Mouse (Mus musculus): ENCODE data around the gene Ddx10. TPM values are rescaled to one million over a fixed set of nuclear protein-coding genes. Genes with fewer than 3 reads are reported as not detected.
A peak's percentile ranks its signal among the peaks of the same experiment; 100 is the strongest.
"Not testable (repeated sequence)": the region's sequence is repeated elsewhere in the genome, so short reads cannot be mapped to it uniquely, and the experiment has no call there.

Gene Ddx10
- polyA plus RNA-seq, 1 experiment from 2014 or later: 25.8 TPM

DNA sequence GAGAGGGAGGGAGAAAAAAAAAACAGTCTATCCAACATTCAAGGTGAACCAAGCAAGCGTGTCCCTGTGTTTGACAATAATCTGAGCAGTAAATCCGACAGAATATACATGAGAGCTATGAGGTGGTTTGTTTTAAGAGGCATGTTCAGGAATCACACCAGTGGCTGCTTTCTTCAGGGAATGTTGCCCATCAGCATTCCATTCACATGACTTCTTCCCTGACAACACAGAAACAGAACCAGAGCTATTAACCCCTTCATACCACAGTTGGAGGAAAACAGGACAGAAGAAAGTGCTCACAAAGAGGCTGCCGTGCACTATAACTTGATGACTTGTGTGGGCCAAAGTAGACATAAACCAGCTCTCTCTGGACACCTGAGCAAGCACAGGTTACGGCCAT, 16.5 kb upstream of the Ddx10 start:
- no peaks in the 10 kb centered on the region for H3K36me3 ChIP-seq (replicated peaks)
- 69% methylated on average over 4 of the region's 4 CpGs for WGBS
- no peaks in the 10 kb centered on the region for H3K27me3 ChIP-seq (replicated peaks)
- H3K4me2 ChIP-seq: no peak overlapping the region
- H3K4me1 ChIP-seq: no peaks in the 10 kb centered on the region
- H3K4me3 ChIP-seq: no peak overlapping the region
- no peak overlapping the region for H3K27ac ChIP-seq
- ATAC-seq (replicated peaks): no peak
- no peaks in the 10 kb centered on the region for H3K9me3 ChIP-seq
- H3K9ac ChIP-seq: no peak overlapping the region

DNA sequence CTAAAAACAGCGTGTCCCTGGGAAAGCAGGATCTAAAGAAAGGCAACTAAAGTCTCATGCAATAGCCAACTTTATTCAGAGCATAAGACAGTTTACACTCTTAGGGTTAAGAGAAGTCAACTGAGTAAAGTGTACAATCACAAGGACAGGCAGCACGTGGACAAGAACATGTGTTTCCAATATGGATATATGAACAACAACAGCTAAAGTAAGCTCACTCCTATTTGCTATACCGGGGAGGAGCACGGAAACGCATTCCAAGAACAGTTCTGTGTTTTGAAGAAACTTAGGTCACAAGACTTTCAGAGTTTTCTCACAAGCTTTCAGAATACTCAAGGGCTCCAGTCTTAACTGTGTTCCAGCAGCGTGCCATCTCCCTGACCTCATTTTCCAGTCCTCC, 10.3 kb upstream of the Ddx10 start:
- Histone ChIP-seq H3K9ac (no peak overlapping the region), H3K27ac (no peak overlapping the region), H3K36me3 (replicated peaks) (no peaks in the 10 kb centered on the region), H3K4me2 (no peak overlapping the region), H3K9me3 (no peaks in the 10 kb centered on the region), H3K4me1 (no peaks in the 10 kb centered on the region), H3K4me3 (no peak overlapping the region), H3K27me3 (replicated peaks) (no peaks in the 10 kb centered on the region)
- 48% methylated on average over 6 of the region's 6 CpGs for WGBS
- no peak for ATAC-seq (replicated peaks)

DNA sequence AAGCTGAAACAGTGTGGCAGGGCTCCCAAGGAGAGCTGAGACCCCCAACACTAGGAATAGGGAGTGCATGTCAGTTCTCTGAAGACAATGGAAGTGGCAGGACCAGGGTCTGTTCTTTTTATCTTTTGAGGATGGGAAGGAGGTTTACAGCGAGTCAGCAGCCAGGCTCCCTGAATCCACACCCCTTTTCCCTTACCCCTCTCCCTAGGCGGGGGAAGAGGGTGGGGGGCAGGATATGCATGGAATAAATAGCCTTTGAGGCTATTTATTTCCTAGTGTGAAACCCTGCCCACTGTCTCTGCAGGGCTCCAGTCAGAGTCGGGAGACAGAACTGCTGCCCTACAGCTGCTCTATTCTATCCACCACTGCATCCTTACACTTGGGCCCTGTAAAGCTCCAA, 9.9 kb upstream of the Ddx10 start:
- WGBS: 0% methylated on average over 3 of the region's 3 CpGs
- no peak for ATAC-seq (replicated peaks)
- H3K9ac ChIP-seq: no peak overlapping the region

GRCm38 (mm10) chr9:53256690-53257305, 8.9 kb upstream of the Ddx10 start:
- ATAC-seq (replicated peaks): no peak
- Histone ChIP-seq H3K4me3 (no peak overlapping the region), H3K27me3 (replicated peaks) (no peaks in the 10 kb centered on the region), H3K9me3 (no peaks in the 10 kb centered on the region), H3K4me2 (no peak overlapping the region), H3K36me3 (replicated peaks) (no peaks in the 10 kb centered on the region), H3K27ac (no peak overlapping the region), H3K4me1 (no peaks in the 10 kb centered on the region), H3K9ac (no peak overlapping the region)
- WGBS: 88% methylated on average over 4 of the region's 4 CpGs

More for the DNA sequence above, 9.9 kb upstream of the Ddx10 start:
- no peaks in the 10 kb centered on the region for H3K36me3 ChIP-seq (replicated peaks)
- no peaks in the 10 kb centered on the region for H3K4me1 ChIP-seq
- no peak overlapping the region for H3K4me2 ChIP-seq
- no peak overlapping the region for H3K4me3 ChIP-seq
- H3K27ac ChIP-seq: no peak overlapping the region
- no peaks in the 10 kb centered on the region for H3K27me3 ChIP-seq (replicated peaks)
- no peaks in the 10 kb centered on the region for H3K9me3 ChIP-seq

DNA sequence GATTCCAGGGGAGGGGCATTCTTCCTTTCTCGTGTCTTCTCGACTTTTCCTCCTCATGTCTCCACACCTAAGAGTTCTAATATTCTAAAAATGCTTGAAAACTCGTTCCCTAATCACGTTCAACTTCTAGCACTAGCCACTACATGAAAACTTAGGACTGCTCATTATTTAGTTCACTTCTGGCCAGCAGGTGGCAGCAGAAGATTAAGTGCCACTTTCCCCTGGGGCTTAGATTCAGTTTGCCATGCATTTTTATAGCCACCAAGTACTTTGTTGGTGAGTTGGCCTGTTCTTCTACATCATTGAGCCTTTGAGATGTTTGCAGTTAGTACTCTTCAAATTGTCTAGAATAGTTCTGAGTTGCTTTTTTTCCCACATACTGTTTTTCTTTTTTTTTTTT, 6.5 kb upstream of the Ddx10 start:
- Histone ChIP-seq H3K27me3 (replicated peaks) (no peaks in the 10 kb centered on the region), H3K27ac (no peak overlapping the region), H3K9me3 (no peaks in the 10 kb centered on the region), H3K9ac (no peak overlapping the region), H3K4me2 (no peak overlapping the region), H3K36me3 (replicated peaks) (no peaks in the 10 kb centered on the region), H3K4me1 (no peaks in the 10 kb centered on the region), H3K4me3 (no peak overlapping the region)
- WGBS: 8% methylated on average over 4 of the region's 4 CpGs
- 0 out of 2 replicates have a peak, but pooled peaks have one; percentile 33 for ATAC-seq (replicated peaks)

GRCm38 (mm10) chr9:53247516-53247915, 337 bp downstream of the Ddx10 start:
- Histone ChIP-seq H3K9ac (peak overlapping the region; percentile 58), H3K27ac (peak overlapping the region; percentile 12), H3K27me3 (replicated peaks) (no peaks in the 10 kb centered on the region), H3K36me3 (replicated peaks) (no peaks in the 10 kb centered on the region), H3K4me3 (peak overlapping the region; percentile 58), H3K9me3 (no peaks in the 10 kb centered on the region), H3K4me2 (peak overlapping the region; percentile 93), H3K4me1 (peaks cover 11% of the 10 kb centered on the region)
- under 1% methylated on average over 23 of the region's 23 CpGs for WGBS
- peak; percentile 65 for ATAC-seq (replicated peaks)

DNA sequence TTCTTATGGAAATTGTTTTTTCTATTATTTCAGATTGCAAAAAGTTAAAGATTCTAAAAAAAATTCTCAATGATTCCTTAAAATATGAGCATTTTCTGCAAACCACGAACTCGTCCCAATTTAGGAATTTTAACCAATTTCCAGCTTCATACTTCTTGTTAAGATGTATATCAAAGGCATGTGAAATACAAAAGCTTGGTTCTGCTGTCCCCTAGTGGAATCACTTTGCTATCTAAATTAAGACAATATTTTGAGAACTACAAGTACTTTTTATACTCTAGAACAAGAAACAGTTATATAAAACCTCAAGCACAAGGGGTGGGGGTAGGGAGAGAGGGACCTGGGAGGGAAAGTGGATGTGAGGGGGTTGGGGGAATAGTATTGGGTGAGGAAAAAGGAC, 29.7 kb downstream of the Ddx10 start:
- Histone ChIP-seq H3K27ac (no peak overlapping the region), H3K4me1 (no peaks in the 10 kb centered on the region), H3K9me3 (no peaks in the 10 kb centered on the region), H3K4me3 (no peak overlapping the region), H3K36me3 (replicated peaks) (no peaks in the 10 kb centered on the region; the same call in 1 of the 2 replicates), H3K27me3 (replicated peaks) (no peaks in the 10 kb centered on the region), H3K4me2 (no peak overlapping the region), H3K9ac (no peak overlapping the region)
- ATAC-seq (replicated peaks): no peak
- WGBS: 75% methylated on average over 2 of the region's 2 CpGs

GRCm38 (mm10) chr9:53208283-53208682, 39.6 kb downstream of the Ddx10 start:
- 78% methylated on average over 4 of the region's 4 CpGs for WGBS
- no peak for ATAC-seq (replicated peaks)

GRCm38 (mm10) chr9:53174590-53174989, 73.3 kb downstream of the Ddx10 start:
- no peak overlapping the region for H3K4me2 ChIP-seq
- no peak for ATAC-seq (replicated peaks)
- H3K9ac ChIP-seq: no peak overlapping the region
- no peaks in the 10 kb centered on the region for H3K27me3 ChIP-seq (replicated peaks)
- no peak overlapping the region for H3K27ac ChIP-seq
- no peaks in the 10 kb centered on the region for H3K9me3 ChIP-seq
- WGBS: 87% methylated on average over 2 of the region's 2 CpGs
- H3K4me1 ChIP-seq: no peaks in the 10 kb centered on the region
- no peak overlapping the region for H3K4me3 ChIP-seq
- no peaks in the 10 kb centered on the region for H3K36me3 ChIP-seq (replicated peaks)

More at GRCm38 (mm10) chr9:53208283-53208682, 39.6 kb downstream of the Ddx10 start:
- Histone ChIP-seq H3K27ac (no peak overlapping the region), H3K27me3 (replicated peaks) (no peaks in the 10 kb centered on the region), H3K4me3 (no peak overlapping the region), H3K9me3 (no peaks in the 10 kb centered on the region), H3K4me2 (no peak overlapping the region), H3K9ac (no peak overlapping the region), H3K36me3 (replicated peaks) (no peaks in the 10 kb centered on the region), H3K4me1 (no peaks in the 10 kb centered on the region)

GRCm38 (mm10) chr9:53173258-53173657, 74.6 kb downstream of the Ddx10 start:
- no peak overlapping the region for H3K4me3 ChIP-seq
- no peaks in the 10 kb centered on the region for H3K27me3 ChIP-seq (replicated peaks)
- H3K9me3 ChIP-seq: no peaks in the 10 kb centered on the region
- ATAC-seq (replicated peaks): no peak
- no peak overlapping the region for H3K4me2 ChIP-seq
- H3K4me1 ChIP-seq: no peaks in the 10 kb centered on the region
- 65% methylated on average over 2 of the region's 2 CpGs for WGBS
- no peak overlapping the region for H3K27ac ChIP-seq
- H3K36me3 ChIP-seq (replicated peaks): no peaks in the 10 kb centered on the region
- no peak overlapping the region for H3K9ac ChIP-seq

GRCm38 (mm10) chr9:53144266-53144665, 103.6 kb downstream of the Ddx10 start:
- Histone ChIP-seq H3K27ac (no peak overlapping the region), H3K27me3 (replicated peaks) (no peaks in the 10 kb centered on the region), H3K4me3 (no peak overlapping the region), H3K9ac (no peak overlapping the region), H3K9me3 (no peaks in the 10 kb centered on the region), H3K4me2 (no peak overlapping the region), H3K4me1 (no peaks in the 10 kb centered on the region), H3K36me3 (replicated peaks) (no peaks in the 10 kb centered on the region)
- ATAC-seq (replicated peaks): no peak; the same call in 1 of the 2 replicates
- WGBS: 34% methylated on average over 4 of the region's 4 CpGs

DNA sequence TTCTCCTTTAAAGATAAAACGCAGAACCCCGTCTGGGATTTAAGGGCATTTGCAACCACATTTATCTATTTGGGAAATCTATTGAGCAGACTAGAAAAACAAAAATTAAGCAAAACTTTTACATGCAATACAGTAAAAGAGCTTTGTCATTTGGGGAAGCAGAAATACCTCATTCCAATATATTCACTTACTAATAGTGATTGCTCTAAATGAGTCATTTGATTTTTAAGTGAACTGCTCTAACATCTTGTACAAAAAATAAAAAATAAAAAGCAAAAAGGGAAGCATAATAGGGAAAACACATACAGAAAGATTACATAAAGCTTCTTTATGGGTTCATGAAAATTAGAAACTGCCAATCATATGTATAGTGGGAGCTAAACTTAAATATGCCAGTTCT, 104.3 kb downstream of the Ddx10 start:
- ATAC-seq (replicated peaks): no peak
- WGBS: 77% methylated on average over 2 of the region's 2 CpGs

GRCm38 (mm10) chr9:53142424-53142823, 105.4 kb downstream of the Ddx10 start:
- H3K27ac ChIP-seq; H3K27me3 ChIP-seq (replicated peaks); H3K4me3 ChIP-seq; ATAC-seq (replicated peaks); H3K4me2 ChIP-seq; H3K9me3 ChIP-seq; H3K9ac ChIP-seq; H3K4me1 ChIP-seq; H3K36me3 ChIP-seq (replicated peaks): not testable (repeated sequence)
- WGBS: 85% methylated on average over 1 of the region's 1 CpGs

More for the DNA sequence above, 104.3 kb downstream of the Ddx10 start:
- Histone ChIP-seq H3K4me2 (no peak overlapping the region), H3K36me3 (replicated peaks) (no peaks in the 10 kb centered on the region), H3K9ac (no peak overlapping the region), H3K4me1 (no peaks in the 10 kb centered on the region), H3K27me3 (replicated peaks) (no peaks in the 10 kb centered on the region), H3K4me3 (no peak overlapping the region), H3K27ac (no peak overlapping the region), H3K9me3 (no peaks in the 10 kb centered on the region)

Measured in midbrain, embryonic 15.5 days (tissue).